Mouse (Mus musculus): ENCODE measurements around the gene Dmrtb1.

DNA sequence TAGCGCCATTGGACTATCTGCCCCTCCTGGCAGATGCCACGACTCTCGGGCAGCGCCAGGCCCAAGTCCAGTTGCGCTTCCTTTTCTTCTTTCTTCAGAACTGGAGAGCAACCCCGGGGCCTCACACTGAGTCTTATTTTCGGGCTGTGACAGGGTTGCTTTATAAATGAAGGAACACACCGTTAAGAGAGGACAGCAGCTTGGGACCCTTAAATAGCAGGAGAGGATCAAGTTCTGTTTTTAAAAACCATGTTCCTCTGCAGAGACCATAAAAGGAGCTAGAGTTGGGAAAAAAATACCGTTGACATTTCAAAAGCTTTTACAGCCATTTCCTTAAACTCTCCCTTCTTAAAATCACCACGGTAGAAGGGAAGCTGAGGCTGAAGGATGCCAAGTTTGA lies 8.4 kb downstream of the Dmrtb1 start:
- no peak for TF ChIP-seq ETS1 (IDR thresholded peaks at IDR 0.05; ENCODE audit: low read depth, low read length)
- TF ChIP-seq TBP (IDR thresholded peaks at IDR 0.05; ENCODE audit: low read depth, low read length) = no peak
- no peak for TF ChIP-seq CTCF (IDR thresholded peaks at IDR 0.05 in 2 of 3, conservative IDR thresholded peaks at IDR 0.05 in 1 of 3; ENCODE audit: control insufficient read depth in 1 of 3, insufficient read depth in 1 of 3, low read depth in 2 of 3, low read length in 3 of 3, poor library complexity in 1 of 3, severe bottlenecking in 1 of 3)
- no peak for TF ChIP-seq NRF1 (IDR thresholded peaks at IDR 0.05; ENCODE audit: insufficient read depth, low read depth, low read length, poor library complexity, severe bottlenecking)
